Mouse (Mus musculus): ENCODE results near the gene Tyw1. TPM values are rescaled to one million over a fixed set of nuclear protein-coding genes. Genes with fewer than 3 reads are reported as not detected.

The Tyw1 gene
- polyA plus RNA-seq, 1 experiment from 2014 or later = 27.1 TPM

DNA sequence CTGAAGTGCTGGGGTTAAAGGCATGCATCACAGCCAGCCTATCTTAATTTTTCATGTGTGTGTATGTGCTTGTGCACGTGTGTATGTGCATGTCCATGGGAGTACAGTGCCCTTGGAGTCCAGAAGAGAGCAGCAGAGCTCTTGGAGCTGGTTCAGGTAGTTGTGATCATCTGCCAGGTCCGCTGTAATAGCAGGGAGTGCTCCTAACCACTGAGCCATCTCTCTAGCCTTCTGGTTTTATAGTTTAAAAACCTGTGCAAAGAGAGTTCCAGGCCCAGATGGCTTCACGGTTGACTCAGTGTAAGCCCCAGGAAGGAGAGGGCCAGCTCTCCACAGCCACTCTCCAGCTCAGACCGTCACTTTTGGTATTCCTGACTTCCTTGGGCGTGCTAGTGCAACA lies 64.4 kb downstream of the Tyw1 start:
- H3K4me3 ChIP-seq = no peak overlapping the region
- 87% methylated on average over 5 of the region's 5 CpGs for WGBS
- H3K9ac ChIP-seq = no peak overlapping the region
- H3K9me3 ChIP-seq = peaks cover 5% of the 10 kb centered on the region; the same call in 1 of the 2 replicates
- H3K4me1 ChIP-seq = peaks cover 4% of the 10 kb centered on the region; the same call in 1 of the 2 replicates
- no peak for ATAC-seq (ENCODE audit: insufficient number of reproducible peaks, insufficient read depth, low FRiP score, low TSS enrichment, low read depth)
- H3K36me3 ChIP-seq = peaks cover 10% of the 10 kb centered on the region
- H3K27me3 ChIP-seq = no peaks in the 10 kb centered on the region
- no peak overlapping the region for H3K4me2 ChIP-seq
- no peak overlapping the region for H3K27ac ChIP-seq

DNA sequence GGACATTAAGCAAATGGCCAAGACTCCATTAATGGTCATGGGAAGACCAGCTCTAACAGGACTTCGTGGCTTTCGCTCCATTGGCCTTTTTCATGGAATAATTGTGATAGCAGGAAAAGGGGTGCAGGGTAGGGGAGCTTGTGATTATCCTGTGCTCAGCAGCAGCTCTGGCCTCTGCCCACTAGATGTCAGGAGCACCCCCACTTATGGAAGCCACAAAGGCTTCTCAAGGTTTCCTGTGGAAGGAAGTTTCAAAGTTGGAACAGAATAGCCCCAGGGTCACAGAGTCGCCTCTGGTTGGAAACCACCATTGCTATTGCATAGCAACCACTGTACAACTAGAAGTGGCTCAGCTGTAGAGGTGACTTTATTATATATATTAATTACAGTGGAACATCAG lies 65.1 kb downstream of the Tyw1 start:
- Histone ChIP-seq H3K9me3 (peaks cover 5% of the 10 kb centered on the region; the same call in 1 of the 2 replicates), H3K4me2 (no peak overlapping the region), H3K9ac (no peak overlapping the region), H3K36me3 (peaks cover 17% of the 10 kb centered on the region), H3K27me3 (no peaks in the 10 kb centered on the region), H3K4me1 (peaks cover 4% of the 10 kb centered on the region; the same call in 1 of the 2 replicates), H3K4me3 (no peak overlapping the region), H3K27ac (no peak overlapping the region)
- no peak for ATAC-seq (ENCODE audit: insufficient number of reproducible peaks, insufficient read depth, low FRiP score, low TSS enrichment, low read depth)
- WGBS = 68% methylated on average over 3 of the region's 3 CpGs

DNA sequence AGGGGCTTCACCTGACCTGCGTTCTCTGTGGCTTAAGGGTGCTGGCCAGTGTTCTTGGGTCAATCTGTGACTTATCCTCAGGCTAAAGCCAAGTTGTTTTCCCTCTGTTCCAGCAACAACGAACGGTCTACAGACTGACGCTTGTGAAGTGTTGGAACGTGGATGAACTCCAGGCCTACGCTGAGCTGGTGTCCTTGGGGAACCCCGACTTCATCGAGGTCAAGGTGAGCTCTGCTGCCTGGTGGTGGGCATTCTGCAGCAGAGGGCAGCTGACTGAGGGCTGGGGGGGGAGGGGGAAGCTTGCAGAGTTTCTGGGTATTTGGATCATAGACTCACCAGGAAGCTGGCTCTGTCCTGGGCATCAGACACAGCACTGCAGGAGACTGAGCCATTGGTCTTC lies 70.1 kb downstream of the Tyw1 start:
- no peak overlapping the region for H3K9ac ChIP-seq
- H3K27me3 ChIP-seq = no peaks in the 10 kb centered on the region
- no peak overlapping the region for H3K27ac ChIP-seq
- no peak overlapping the region for H3K4me2 ChIP-seq
- H3K4me1 ChIP-seq = peaks cover 4% of the 10 kb centered on the region; the same call in 1 of the 2 replicates
- H3K4me3 ChIP-seq = no peak overlapping the region
- peaks cover 5% of the 10 kb centered on the region; the same call in 1 of the 2 replicates for H3K9me3 ChIP-seq
- H3K36me3 ChIP-seq = peaks cover 27% of the 10 kb centered on the region
- WGBS = 91% methylated on average over 8 of the region's 8 CpGs
- no peak for ATAC-seq (ENCODE audit: insufficient number of reproducible peaks, insufficient read depth, low FRiP score, low TSS enrichment, low read depth)

DNA sequence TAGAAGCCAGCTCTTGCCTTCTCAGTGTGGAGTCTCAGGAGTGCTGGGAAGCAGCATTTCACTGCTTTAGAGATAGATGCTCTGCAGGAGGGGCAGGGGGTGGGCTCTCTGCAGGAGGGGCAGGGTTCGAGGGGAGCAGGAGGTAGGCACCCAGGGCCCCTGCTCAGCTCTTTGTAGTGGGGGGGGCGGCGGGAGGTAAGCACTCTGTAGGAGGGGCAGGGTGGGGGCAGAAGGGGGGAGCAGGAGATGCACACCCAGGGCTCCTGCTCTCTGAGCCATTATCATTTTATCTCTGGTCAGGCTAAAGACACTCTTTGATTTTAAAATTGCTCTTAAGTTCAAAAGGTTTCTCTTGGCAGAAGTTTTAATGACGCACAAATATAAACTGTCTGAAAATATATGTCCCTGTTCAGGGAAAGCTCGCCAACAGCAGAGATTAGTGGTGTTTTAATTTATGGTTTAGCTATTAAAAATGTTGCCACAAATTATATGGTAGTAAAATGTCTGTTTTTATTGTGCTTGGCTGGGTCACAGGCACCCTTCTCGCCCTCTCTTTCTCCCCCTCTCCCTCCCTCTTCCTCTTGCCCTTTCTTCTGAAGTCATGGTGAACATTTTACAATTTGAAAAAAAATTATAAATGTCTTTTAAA lies 72.3 kb downstream of the Tyw1 start:
- Histone ChIP-seq H3K9me3 (peaks cover 5% of the 10 kb centered on the region; the same call in 1 of the 2 replicates), H3K27me3 (no peaks in the 10 kb centered on the region), H3K36me3 (peaks cover 27% of the 10 kb centered on the region), H3K4me1 (no peaks in the 10 kb centered on the region), H3K9ac (no peak overlapping the region), H3K4me2 (no peak overlapping the region), H3K27ac (no peak overlapping the region), H3K4me3 (no peak overlapping the region)
- ATAC-seq (ENCODE audit: insufficient number of reproducible peaks, insufficient read depth, low FRiP score, low TSS enrichment, low read depth) = no peak
- WGBS = 78% methylated on average over 6 of the region's 6 CpGs

DNA sequence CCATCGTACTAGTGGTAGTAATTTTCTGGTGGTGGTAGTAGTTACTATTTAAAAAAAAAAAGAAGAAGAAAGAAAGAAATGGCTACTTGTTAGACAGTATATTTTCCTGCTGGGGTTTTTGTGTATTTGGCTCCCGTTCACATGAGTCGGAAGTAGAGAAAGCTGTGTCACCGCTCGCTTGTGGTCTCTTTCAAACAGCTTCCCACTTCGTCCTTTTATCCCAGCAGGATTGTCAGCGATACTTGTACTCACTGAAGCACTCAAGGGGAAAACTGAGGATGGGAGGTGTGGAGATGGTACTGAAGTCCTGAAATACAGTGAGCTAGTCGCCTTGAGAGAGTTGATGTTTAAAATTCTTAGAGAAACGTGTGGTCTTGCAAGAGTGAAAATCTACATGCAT lies 72.9 kb downstream of the Tyw1 start:
- Histone ChIP-seq H3K36me3 (peaks cover 27% of the 10 kb centered on the region), H3K27me3 (no peaks in the 10 kb centered on the region), H3K27ac (no peak overlapping the region), H3K4me1 (no peaks in the 10 kb centered on the region), H3K9ac (no peak overlapping the region), H3K9me3 (peaks cover 5% of the 10 kb centered on the region; the same call in 1 of the 2 replicates), H3K4me2 (no peak overlapping the region), H3K4me3 (no peak overlapping the region)
- 90% methylated on average over 9 of the region's 9 CpGs for WGBS
- ATAC-seq (ENCODE audit: insufficient number of reproducible peaks, insufficient read depth, low FRiP score, low TSS enrichment, low read depth) = no peak

DNA sequence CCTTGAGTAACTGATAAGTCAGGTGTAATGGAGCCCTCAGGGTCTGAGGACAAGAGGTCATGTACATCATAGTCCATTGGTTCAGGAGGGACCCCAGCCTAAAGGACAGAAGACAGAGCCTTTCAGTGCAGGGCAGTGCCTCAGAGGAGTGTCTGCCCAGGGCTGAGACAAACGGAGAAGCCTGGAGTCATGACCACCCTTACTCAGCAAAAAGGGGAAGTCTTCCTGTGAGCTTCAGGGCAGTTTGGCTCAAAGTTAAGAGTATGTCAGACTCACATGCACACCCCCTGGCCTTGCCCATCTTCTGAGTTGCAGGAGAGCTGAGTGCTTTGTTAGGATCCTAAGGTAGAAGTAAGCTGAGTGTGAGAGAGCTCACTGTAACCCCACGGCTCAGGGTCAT lies 74.5 kb downstream of the Tyw1 start:
- H3K4me2 ChIP-seq = no peak overlapping the region
- H3K9ac ChIP-seq = no peak overlapping the region
- H3K27me3 ChIP-seq = no peaks in the 10 kb centered on the region
- no peaks in the 10 kb centered on the region for H3K9me3 ChIP-seq
- WGBS = 78% methylated on average over 2 of the region's 2 CpGs
- peaks cover 23% of the 10 kb centered on the region for H3K36me3 ChIP-seq
- H3K4me1 ChIP-seq = no peaks in the 10 kb centered on the region
- H3K27ac ChIP-seq = no peak overlapping the region
- no peak for ATAC-seq (ENCODE audit: insufficient number of reproducible peaks, insufficient read depth, low FRiP score, low TSS enrichment, low read depth)
- H3K4me3 ChIP-seq = no peak overlapping the region

DNA sequence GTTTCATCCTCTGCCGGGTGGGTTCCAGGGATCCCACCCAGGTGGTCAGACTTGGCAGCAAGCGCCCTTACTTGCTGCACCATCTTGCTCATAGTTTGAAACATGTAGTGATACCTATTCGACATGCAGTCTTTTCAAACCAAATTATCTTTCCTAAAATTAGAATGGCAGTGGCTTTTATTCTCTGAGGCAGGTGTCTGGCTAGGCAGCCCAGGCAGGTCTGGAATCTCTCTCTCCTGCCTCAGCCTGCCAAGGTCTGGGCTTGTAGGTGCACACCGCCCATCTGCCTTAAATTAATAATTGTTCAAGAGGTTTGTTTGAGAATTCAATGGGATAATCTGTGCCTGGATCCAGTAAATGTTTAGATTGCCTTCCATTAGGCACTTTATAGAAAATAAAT lies 75.4 kb downstream of the Tyw1 start:
- H3K4me3 ChIP-seq = no peak overlapping the region
- no peaks in the 10 kb centered on the region for H3K4me1 ChIP-seq
- no peak overlapping the region for H3K27ac ChIP-seq
- WGBS = 79% methylated on average over 4 of the region's 4 CpGs
- H3K4me2 ChIP-seq = no peak overlapping the region
- H3K9ac ChIP-seq = no peak overlapping the region
- H3K36me3 ChIP-seq = peaks cover 24% of the 10 kb centered on the region
- no peak for ATAC-seq (ENCODE audit: insufficient number of reproducible peaks, insufficient read depth, low FRiP score, low TSS enrichment, low read depth)
- no peaks in the 10 kb centered on the region for H3K27me3 ChIP-seq
- H3K9me3 ChIP-seq = peaks cover 4% of the 10 kb centered on the region; the same call in 1 of the 2 replicates

DNA sequence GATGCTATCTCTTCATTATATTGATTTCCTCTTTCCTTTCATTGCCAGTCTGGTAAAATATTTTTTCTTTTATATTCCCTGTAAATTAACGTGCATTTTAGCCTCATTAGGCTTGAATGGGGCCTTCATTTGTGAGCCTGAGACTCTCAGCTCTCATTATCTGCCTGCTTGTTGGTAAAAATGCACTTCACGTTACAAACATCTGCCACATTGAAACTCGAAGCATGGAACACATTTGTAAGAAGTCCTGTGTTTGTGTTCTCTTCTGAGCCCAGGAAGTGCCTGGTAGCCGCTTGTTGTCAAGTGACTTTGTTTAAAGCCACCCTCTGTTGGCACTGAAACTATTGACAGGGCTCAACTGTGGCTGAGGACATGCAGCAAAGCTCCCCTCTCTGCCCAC lies 75.8 kb downstream of the Tyw1 start:
- H3K4me3 ChIP-seq = no peak overlapping the region
- H3K36me3 ChIP-seq = peaks cover 25% of the 10 kb centered on the region
- H3K4me1 ChIP-seq = no peaks in the 10 kb centered on the region
- H3K27me3 ChIP-seq = no peaks in the 10 kb centered on the region
- WGBS = 66% methylated on average over 4 of the region's 4 CpGs
- no peak overlapping the region for H3K4me2 ChIP-seq
- H3K27ac ChIP-seq = no peak overlapping the region
- ATAC-seq (ENCODE audit: insufficient number of reproducible peaks, insufficient read depth, low FRiP score, low TSS enrichment, low read depth) = no peak
- peaks cover 4% of the 10 kb centered on the region; the same call in 1 of the 2 replicates for H3K9me3 ChIP-seq
- no peak overlapping the region for H3K9ac ChIP-seq

DNA sequence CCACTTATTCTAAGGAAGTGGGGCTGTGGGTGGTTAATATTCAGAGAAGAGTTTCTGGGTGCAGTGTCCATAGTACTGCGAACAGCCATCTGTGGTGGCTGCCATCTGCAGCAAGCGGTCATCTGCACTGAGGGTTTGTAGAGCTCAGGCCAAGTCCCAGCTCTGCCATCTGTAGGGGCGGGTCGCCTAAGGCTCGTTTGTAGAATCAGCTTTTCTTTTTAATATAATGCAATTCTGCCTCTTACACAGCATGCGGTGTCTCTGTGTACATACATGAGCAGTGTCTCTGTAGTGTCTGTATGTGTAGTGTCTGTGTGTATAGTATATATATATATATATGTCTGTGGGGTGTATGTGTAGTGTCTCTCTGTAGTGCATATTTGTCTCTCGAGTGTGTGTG lies 78.1 kb downstream of the Tyw1 start:
- H3K4me1 ChIP-seq = no peaks in the 10 kb centered on the region
- H3K27me3 ChIP-seq = no peaks in the 10 kb centered on the region
- ATAC-seq (ENCODE audit: insufficient number of reproducible peaks, insufficient read depth, low FRiP score, low TSS enrichment, low read depth) = no peak
- WGBS = 92% methylated on average over 7 of the region's 7 CpGs
- H3K9ac ChIP-seq = no peak overlapping the region
- no peak overlapping the region for H3K4me2 ChIP-seq
- peaks cover 4% of the 10 kb centered on the region; the same call in 1 of the 2 replicates for H3K9me3 ChIP-seq
- no peak overlapping the region for H3K4me3 ChIP-seq
- peaks cover 35% of the 10 kb centered on the region for H3K36me3 ChIP-seq
- no peak overlapping the region for H3K27ac ChIP-seq

DNA sequence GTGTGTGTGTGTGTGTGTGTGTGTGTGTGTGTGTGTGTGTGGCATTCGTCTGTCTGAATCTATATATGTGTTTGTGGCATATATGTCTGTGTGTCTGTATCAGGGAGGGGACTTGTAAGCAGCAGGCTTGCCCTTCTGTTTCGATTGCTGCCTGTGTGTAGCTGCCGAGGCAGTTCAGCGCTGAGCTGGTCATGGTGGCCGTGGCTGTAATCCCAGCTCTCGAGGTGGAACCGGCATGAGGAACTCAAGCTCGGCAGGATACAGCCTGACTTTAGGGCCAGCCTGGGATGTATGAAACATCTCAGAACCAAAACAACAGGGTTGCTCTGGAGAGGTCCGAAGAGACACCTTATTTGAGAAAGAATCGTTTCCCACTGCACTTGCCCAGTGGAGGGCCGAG lies 78.6 kb downstream of the Tyw1 start:
- H3K4me3 ChIP-seq = no peak overlapping the region
- 91% methylated on average over 11 of the region's 11 CpGs for WGBS
- H3K4me1 ChIP-seq = no peaks in the 10 kb centered on the region
- H3K9me3 ChIP-seq = peaks cover 4% of the 10 kb centered on the region; the same call in 1 of the 2 replicates
- H3K36me3 ChIP-seq = peaks cover 35% of the 10 kb centered on the region
- no peak overlapping the region for H3K9ac ChIP-seq
- no peak for ATAC-seq (ENCODE audit: insufficient number of reproducible peaks, insufficient read depth, low FRiP score, low TSS enrichment, low read depth)
- H3K27me3 ChIP-seq = no peaks in the 10 kb centered on the region
- no peak overlapping the region for H3K27ac ChIP-seq
- no peak overlapping the region for H3K4me2 ChIP-seq

DNA sequence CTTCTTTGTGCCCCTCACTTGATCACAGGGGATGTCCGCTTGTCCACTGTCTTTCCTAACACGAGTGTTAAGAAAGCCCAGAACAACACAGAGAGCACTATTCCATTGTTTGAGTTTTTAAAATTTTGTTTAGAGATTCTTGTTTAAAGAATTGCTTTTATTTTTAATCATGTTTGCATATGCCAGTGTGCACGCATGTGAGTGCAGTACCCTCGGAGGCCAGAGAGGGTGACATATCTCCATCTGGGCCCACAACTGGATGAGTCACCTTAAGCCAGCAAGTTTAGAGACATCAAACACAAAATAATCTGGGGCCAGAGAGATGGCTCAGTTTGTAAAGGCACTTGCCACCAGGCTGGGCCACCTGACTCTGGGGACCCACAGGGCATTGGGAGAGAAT lies 80.0 kb downstream of the Tyw1 start:
- WGBS = 97% methylated on average over 4 of the region's 4 CpGs
- ATAC-seq (ENCODE audit: insufficient number of reproducible peaks, insufficient read depth, low FRiP score, low TSS enrichment, low read depth) = no peak
- H3K4me1 ChIP-seq = no peaks in the 10 kb centered on the region
- no peaks in the 10 kb centered on the region for H3K27me3 ChIP-seq
- peaks cover 44% of the 10 kb centered on the region for H3K36me3 ChIP-seq
- H3K4me2 ChIP-seq = no peak overlapping the region
- peaks cover 4% of the 10 kb centered on the region; the same call in 1 of the 2 replicates for H3K9me3 ChIP-seq
- H3K4me3 ChIP-seq = no peak overlapping the region
- H3K9ac ChIP-seq = no peak overlapping the region
- no peak overlapping the region for H3K27ac ChIP-seq

DNA sequence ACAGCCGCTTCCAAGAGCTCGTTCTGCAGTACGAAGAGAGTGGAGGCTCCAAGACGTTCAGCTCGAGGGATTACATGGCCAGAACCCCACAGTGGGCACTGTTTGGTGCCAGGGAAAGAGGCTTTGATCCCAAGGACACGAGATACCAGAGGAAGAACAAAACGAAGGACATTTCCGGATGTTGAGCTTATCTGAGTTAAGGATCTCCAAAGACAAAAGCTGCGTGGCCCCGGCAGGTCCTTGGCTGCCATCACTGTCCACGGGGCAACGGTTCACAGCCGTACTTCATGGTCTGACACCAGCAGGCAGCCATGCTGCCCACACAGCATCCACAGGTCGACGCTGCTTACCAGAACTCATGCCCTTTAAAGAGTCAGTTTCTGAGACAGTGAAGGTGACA lies 85.2 kb downstream of the Tyw1 start:
- no peak overlapping the region for H3K4me3 ChIP-seq
- H3K4me1 ChIP-seq = no peaks in the 10 kb centered on the region
- H3K27ac ChIP-seq = no peak overlapping the region
- no peak overlapping the region for H3K4me2 ChIP-seq
- no peaks in the 10 kb centered on the region for H3K9me3 ChIP-seq
- H3K36me3 ChIP-seq = peaks cover 62% of the 10 kb centered on the region
- no peak for ATAC-seq (ENCODE audit: insufficient number of reproducible peaks, insufficient read depth, low FRiP score, low TSS enrichment, low read depth)
- 92% methylated on average over 15 of the region's 15 CpGs for WGBS
- H3K9ac ChIP-seq = no peak overlapping the region
- no peaks in the 10 kb centered on the region for H3K27me3 ChIP-seq

Measured in embryonic facial prominence, embryonic 13.5 days (tissue).